Mouse (Mus musculus) urinary bladder, adult 2 months (tissue): ENCODE measurements around the gene Olfr1270. TPM values are rescaled to one million over a fixed set of nuclear protein-coding genes. Genes with fewer than 3 reads are reported as not detected.
"Not testable (repeated sequence)": the region's sequence is repeated elsewhere in the genome, so short reads cannot be mapped to it uniquely, and the experiment has no call there.

Experiments used
- DNase-seq: peaks from one replicate; pipeline ENCODE4 v3.0.0; 2022; ENCODE audit warnings: low spot score
- polyA plus RNA-seq: library from polyadenylated mRNA; depleted of rRNA; stranded (reverse); fragments of >200 nt; gene quantifications from 2 replicates; pipeline ENCODE4 v1.2.3, GENCODE M21; 2012; rRNA removed

The Olfr1270 gene
- not detected in 2 replicates for polyA plus RNA-seq

DNA sequence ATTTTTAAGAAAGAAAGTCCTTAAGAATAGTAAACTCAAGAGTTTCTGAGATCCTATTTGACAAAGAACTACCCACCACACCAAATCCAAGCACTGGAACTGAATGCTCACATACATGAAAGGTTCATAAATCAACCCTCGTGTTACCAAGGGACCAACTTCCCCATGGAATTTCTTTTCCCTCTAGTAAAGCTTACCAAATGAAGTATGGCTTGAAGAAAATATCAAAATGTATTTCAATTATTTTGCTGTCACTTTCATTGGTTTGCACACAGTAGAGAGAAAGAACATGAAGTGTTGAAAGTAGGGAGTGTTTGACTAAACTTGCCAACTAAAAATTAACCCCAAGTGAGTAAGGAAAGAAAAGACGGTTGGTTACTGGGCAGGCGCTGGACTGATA, at the start of gene Olfr1270:
Gene Olfr1270, minus strand, starts transcription at position 101 of the 400 bp plus-strand sequence.
- DNase-seq = no peak

DNA sequence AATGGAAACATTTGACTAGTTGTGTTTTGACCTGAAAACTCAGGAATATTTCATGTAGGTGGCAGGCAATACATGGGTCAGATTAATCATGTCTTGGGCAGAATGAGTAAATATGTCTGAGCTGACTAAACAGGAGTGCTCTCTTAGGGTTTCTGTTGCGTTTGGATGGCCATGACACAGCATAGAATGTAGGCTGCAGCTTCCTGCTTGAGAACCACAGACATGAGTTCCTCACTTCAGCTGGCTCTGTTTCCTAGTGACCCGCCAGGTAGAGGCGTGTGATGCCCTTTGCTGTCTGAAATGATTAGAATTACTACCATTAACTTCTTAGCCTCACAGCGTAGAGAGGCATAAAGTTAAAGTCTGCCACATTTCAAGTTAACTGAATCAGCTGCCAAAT, 46.7 kb upstream of the Olfr1270 start:
- not testable (repeated sequence) for DNase-seq

DNA sequence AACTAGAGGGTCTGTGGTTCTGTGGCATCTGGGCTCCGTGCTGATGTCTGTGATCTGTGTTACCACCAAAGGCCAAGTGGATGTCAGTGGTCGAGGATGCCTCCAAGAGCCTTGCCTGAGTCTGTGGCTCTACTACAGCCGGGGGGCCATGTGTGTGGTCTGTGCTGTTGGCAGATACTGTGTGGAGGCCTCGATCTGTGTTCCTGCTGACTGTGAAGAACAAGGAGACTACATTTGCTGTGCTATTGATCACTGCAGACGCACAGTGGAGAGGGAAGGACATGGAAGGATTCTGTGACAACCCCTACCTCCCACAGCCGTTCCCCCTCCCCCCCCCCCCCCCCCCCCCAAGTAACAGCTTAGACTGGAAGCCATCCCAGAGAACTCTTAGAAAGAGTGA, 42.4 kb upstream of the Olfr1270 start:
- DNase-seq = not testable (repeated sequence)

DNA sequence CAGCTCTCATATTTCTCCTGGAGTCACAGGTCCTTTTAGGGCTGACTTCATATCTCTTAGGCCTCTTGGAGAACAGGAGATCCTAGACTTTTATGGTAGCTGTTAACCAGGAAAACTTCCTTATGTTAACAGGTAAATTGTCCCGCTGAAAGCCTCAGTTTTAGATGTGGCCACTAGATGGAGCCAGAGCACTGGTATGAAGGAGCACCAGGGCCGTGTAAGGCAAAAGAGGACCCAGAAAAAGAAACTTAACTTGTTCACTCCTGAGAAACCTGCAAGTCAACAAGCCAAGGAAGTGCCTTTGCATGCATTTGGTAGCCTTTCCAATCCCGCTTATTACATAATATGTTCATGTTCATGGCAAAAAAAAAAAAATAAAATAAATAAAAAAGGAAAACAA, 41.9 kb upstream of the Olfr1270 start:
- not testable (repeated sequence) for DNase-seq

DNA sequence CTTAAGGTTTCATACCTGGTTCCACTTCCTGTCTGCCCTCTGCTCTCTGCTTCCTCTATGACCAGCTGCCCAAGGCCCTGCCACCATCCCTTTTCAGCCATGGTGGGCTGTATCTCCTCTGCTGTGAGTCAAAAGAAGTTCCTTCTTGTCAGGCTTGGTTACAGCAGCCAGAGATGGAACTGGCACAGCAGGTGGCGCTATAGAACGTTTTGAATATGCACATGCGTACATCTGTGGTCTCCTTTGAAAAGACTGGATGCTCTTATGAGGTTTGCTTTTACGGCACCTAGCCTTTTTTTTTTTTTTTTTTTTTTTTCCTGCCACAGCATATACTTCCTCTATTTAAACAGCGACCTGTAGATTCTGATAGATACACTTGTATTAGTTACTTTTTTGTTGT, 34.2 kb upstream of the Olfr1270 start:
- not testable (repeated sequence) for DNase-seq

DNA sequence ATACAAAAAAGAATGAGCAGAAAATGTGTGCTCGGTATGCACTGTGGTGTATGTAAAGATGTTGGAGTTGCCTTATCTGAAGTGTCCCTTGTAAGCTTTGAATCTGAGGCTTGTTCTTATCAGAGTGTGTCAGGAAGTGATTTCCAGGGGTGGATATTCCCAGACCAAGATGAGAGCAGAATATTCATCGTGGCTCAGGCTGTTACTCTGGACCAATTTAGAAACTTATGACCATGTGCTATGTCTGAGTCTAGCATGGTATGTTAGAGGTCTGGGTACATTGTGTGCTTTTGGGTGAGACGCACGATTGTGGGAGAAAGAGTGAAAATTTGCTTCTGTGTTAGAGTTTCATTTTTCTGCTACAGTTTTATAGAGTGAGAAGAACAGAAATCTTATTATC, 33.2 kb upstream of the Olfr1270 start:
- DNase-seq = not testable (repeated sequence)

DNA sequence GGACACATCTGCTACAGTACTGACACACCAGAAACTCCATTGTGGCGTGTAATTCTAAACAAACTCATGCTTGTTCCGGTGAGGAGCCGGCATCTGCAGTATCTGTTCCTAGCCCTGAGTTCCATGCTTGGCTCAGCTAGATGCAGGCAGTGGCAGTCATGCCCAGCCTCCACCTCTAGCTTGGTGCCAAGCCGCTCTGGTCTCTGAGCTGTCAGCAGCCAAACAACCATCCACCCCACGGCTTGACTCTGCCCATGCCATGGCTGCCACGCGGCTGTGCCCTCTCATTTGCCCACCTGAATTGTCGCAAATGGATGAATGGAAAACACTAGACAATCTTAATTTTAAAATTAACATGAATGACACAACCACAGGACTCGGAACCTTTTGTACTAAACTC, 1.0 kb upstream of the Olfr1270 start:
- no peak for DNase-seq

DNA sequence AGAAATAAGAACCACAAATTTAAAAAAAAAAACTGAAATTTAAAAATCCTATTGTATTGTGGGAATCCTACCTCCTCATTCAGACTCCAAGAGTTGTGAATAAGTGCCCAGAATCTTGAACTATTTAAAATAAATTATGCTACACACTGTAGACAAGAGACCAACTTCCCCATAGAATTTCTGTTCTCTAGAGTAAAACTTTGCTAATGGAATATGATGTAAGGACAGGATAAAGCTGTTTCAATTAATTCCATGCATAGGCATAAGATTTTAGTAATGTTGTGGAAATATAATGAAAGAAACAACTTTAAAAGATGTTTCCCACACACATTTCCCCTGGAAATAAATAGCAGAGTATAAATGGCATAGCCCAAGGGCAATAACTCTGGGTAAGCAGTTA, 10.7 kb downstream of the Olfr1270 start, which contains the start of gene Olfr32:
Gene Olfr32, minus strand, starts transcription at position 101 of the 400 bp plus-strand sequence.
- DNase-seq = no peak

DNA sequence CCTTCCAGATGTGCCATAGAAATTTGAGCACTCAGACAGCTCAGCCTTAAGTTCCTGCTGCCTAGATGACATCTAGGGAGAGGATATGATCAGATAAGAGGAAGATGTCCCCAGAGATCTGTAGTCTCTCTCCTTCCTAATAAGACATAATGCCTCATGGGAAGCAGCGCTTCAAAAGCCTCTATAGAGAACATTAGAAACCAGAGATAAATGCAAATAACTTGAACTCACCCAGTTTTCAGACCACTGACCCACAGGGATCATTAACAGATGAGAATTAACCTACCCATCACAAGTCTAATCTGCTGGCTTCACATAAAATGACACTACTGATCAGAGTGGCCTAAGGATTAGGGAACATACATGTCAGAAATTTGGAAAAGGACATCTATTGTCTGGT, 31.6 kb downstream of the Olfr1270 start, which contains the start of gene Olfr1269:
Gene Olfr1269, minus strand, starts transcription at position 101 of the 400 bp plus-strand sequence.
- no peak for DNase-seq

Other genes starting within 250 kb of the Olfr1270 start
- gene Olfr1258, start 225.8 kb downstream of the Olfr1270 start, polyA plus RNA-seq = not detected in 2 replicates
- 0.03 and 0.07 TPM in 2 replicates for gene Olfr1259, start 204.4 kb downstream of the Olfr1270 start, polyA plus RNA-seq
- gene Olfr1260, start 178.8 kb downstream of the Olfr1270 start, polyA plus RNA-seq = not detected in 2 replicates
- not detected in 2 replicates for gene Olfr1261, start 161.9 kb downstream of the Olfr1270 start, polyA plus RNA-seq
- not detected in 2 replicates for gene Olfr1262, start 152.9 kb downstream of the Olfr1270 start, polyA plus RNA-seq
- gene Olfr1263, start 141.0 kb downstream of the Olfr1270 start, polyA plus RNA-seq = not detected in 2 replicates
- gene Olfr1264, start 127.5 kb downstream of the Olfr1270 start, polyA plus RNA-seq = not detected in 2 replicates
- not detected in 2 replicates for gene Olfr1265, start 117.8 kb downstream of the Olfr1270 start, polyA plus RNA-seq
- not detected in 2 replicates for gene Olfr140, start 89.5 kb downstream of the Olfr1270 start, polyA plus RNA-seq
- gene Olfr1269, start 31.7 kb downstream of the Olfr1270 start, polyA plus RNA-seq = not detected in 2 replicates
- not detected in 2 replicates for gene Olfr32, start 10.8 kb downstream of the Olfr1270 start, polyA plus RNA-seq
- gene Olfr1506, start 71.4 kb upstream of the Olfr1270 start, polyA plus RNA-seq = not detected in 2 replicates
- gene Olfr142, start 104.5 kb upstream of the Olfr1270 start, polyA plus RNA-seq = not detected in 2 replicates
- not detected in 2 replicates for gene Olfr1271, start 117.9 kb upstream of the Olfr1270 start, polyA plus RNA-seq
- not detected in 2 replicates for gene Olfr1272, start 139.8 kb upstream of the Olfr1270 start, polyA plus RNA-seq
- gene Gm13769, start 169.1 kb upstream of the Olfr1270 start, polyA plus RNA-seq = not detected in 2 replicates
- gene Olfr1274-ps, start 245.6 kb upstream of the Olfr1270 start, polyA plus RNA-seq = not detected in 2 replicates